Mouse (Mus musculus): ENCODE data around the gene Cd2bp2.

Gene Cd2bp2

DNA sequence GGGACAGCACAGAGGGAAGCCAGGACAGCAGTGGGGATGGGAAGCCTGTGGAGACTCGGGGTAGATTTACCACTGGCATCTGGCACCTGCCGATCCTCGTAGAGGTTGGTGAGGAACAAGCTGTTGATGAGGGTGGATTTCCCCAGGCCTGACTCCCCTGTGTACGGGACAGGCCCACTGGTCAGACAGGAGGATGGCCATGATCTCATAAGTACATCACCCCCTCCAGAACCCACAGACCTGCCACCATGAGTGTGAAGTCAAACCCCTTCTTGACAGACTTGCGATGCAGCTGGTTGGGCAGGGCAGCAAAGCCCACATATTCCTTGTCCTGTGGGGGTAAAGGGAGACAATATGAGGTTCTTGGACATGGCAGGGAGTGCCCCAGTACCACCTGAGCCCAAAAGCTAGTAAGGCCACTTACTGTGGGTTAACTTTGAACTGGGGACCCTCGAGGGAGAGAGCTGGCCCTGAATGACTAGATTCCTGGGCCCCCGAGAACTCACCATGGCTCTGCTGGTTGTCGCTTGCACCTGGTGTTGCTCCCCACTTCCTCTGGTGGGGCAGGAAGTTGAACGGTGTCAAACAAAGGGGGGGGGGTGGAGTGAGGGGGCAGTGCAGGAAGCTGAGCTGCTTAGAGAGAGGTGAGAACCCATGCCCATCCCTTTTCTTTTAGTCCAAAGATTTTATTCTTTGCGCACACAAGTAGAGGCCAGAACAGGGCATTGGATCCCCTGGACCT, 22.2 kb upstream of the Cd2bp2 start:
- DNase-seq (ENCODE audit: low spot score in 2 of 2), result no peak

DNA sequence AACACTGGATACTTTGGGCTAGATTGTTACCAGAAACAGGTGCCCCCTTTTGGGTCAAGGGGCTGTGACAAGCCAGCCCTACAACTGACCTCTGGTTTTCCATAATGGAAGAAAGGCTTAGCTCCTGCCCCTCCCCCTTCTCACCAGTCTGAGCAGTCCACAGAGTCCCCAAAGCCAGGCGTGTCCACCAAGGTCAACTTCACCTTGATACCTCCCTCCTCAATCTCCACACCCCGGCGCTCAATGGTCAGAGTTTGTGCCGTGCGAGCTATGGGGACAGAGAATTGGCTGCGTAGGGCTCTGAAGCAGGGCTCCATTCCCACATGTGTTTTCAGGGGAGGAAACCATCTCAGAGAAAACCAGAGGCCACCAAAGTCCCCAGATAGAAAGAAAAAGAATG, 21.6 kb upstream of the Cd2bp2 start:
- DNase-seq (ENCODE audit: low spot score in 2 of 2), result no peak

DNA sequence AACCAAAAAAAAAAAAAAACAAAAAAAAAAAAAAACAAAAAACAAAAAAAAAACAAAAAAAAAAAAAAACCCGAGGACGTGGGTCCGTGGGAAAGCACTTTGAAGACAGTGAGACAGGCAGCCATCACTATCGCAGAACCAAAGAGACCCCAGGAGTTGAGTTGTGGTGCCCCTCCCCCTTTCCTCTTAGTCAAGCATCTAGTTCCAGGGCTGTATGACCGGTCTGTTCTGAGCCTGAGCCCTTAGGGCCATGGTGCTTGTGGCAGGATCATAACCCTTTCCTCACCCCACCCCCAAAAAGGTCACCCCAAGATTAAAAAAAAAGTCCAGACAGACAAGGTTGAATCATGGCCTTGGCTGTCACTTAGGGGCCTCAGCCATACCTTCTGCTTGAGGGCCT, 20.5 kb upstream of the Cd2bp2 start:
- no peak for DNase-seq (ENCODE audit: low spot score in 2 of 2)

DNA sequence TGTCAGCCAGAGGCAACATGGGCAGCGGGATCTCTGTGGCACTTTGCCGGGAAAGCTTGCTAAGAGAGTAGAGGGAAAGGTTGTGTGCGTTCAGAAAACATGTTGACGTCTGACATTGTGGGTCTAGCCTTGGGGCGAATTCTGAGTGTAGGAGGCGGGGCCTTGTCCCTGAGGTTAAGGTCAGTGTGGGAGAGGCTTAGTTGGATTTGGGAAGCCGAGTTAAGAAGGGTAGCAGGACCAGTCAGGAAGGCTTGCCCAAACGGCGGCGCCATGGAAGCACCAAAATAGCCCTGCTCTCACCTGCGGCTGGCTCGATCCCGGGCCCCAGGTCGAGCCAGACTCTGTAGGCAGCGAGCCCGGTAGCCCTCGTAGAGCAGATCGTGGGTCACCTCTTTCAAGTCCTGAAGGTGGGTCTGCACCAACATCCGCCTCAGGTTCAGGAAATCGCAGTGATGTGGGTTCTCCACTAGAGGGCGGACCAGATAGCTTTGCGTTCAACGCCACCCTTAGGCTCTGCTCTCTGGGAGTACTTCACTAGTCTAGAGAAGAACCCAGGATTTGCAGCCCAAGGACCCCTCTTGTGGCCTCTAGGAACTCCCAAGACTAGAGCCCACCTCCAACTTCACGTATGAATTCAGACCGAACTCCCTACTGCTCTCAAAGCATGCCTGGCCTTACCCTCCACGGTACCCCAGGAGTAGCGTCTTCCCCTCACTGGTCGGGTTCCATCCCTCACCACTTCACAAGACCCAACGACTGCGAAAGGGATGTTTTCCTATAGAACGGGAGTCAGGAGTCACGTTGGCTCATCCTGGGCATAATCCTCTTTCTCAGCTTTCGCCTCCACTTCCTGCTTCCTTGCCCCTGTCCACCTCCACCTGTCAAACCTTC, 19.4 kb upstream of the Cd2bp2 start:
- DNase-seq (ENCODE audit: low spot score in 2 of 2), result peak in 1 of 2 experiments; percentile 61

DNA sequence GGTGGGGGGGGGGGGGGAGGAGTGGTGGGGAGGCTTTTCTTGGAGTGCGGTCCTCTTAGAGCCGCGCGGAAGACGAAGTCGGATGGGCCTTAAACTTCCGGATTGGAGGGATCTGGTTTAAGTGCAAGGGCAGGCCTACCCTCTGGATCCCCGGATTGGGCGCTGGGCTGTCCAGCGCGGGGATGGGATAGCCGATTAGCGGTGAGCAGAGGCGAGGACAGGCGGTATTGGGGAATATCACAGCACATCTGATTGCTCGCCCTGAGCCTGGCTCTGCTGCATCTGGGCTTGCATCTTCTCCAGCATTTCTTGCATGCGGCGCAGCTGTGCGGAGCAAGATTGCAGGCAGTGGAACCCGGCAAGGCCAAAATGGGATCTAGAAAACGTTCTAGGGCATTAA, 18.7 kb upstream of the Cd2bp2 start:
- no peak for DNase-seq (ENCODE audit: low spot score in 2 of 2)

DNA sequence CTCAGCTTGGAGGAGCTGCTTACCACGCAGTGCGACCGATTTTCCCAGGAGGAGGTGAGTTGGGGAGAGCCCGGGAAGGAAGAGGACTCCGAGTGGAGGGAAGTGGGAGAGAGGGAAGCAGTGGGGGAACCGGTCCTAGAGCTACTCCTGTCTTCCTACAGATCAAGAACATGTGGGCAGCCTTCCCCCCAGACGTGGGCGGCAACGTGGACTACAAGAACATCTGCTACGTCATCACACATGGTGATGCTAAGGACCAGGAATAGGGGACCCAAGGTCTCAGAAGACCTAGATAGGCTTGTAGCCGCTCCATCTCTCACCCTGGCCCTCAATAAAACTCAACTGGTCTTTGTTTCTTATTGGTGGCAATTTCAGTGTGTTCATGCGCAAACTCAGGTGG, 18.1 kb upstream of the Cd2bp2 start:
- DNase-seq (ENCODE audit: low spot score in 2 of 2), result no peak

DNA sequence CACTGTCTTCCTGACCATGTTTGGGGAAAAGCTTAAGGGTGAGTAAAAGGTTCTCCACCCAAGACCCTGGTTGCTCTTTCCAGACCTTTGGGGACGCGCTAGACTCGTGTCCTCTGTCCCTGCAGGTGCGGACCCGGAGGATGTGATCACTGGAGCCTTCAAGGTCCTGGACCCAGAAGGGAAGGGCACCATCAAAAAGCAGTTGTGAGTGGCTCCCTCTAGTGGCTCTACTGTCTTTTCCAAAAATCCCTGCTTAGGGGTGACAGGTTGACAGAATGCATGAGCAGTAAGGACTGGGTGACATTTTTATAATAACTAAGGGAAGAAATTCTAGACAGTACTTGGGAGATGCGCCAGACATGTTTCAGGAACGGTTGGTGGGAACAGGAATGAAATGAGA, 17.6 kb upstream of the Cd2bp2 start:
- DNase-seq (ENCODE audit: low spot score in 2 of 2), result no peak

DNA sequence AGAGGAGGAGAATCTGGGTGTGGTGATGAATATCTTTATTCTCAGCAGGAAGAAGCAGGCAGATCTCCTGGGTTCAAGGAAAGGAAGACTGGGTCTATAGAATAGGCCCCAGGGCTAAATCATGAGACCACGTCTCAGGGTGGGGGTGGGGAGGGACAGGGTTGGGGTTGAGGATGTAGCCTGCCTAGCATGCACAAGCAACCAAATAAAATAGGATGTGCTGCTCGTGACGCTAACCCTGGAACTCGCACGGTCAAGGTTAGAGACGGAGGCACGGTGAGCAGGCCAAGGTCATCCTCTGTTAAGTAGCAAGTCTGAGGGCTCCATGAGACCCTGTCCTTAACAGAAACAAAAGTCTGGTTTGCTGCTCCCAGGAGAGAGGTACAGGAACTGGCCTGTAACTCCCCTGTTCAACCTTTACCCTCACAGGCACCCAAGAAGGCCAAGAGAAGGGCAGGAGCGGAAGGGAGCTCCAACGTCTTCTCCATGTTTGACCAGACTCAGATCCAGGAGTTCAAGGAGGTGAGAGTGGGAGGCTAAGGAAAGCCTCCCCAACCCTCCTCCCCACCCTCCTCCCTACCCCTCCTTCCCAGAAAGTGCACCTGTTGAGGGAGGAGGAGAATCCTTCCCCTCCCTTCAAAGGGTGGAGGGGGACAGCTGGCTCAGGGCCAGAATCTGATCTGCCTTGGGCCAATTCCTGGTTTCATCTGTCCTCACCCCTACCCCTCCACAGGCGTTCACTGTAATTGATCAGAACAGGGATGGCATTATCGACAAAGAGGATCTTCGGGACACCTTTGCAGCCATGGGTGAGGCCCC, 16.8 kb upstream of the Cd2bp2 start:
- no peak for DNase-seq (ENCODE audit: low spot score in 2 of 2)

DNA sequence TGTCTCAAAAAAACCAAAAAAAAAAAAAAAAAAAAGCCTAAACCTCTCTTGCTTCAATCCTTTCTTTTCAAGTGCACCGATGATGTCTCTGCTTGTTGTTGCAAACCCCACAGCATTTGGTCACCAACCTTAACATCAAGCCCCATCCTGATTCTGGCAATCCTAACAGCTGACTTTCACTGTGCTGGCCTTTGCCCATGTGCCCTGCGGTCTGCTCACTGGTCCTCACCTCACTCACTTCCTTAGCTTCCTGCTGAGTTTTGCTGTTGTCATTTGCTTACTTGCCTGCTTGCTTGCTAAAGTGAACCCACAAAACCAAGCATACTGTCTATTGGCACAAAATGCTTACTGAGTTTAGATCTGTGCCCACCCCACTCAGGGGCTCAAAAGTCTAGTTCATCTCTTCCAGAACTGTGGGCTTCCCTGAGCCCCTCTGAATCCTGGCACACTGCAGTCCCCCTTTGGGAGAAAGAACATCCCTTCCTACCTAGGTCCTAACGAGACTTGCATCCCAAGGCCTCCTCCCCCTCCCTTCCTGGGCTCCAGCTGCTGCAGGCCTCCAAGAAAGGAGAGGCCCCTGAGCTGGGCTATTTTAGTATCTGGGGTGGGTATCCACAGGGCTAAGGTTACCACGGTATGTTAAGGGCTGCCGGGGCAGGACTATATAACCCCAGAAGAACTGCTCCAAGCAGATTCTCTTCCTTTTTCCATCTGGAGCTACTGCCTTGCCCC, 15.3 kb upstream of the Cd2bp2 start:
- no peak for DNase-seq (ENCODE audit: low spot score in 2 of 2)

DNA sequence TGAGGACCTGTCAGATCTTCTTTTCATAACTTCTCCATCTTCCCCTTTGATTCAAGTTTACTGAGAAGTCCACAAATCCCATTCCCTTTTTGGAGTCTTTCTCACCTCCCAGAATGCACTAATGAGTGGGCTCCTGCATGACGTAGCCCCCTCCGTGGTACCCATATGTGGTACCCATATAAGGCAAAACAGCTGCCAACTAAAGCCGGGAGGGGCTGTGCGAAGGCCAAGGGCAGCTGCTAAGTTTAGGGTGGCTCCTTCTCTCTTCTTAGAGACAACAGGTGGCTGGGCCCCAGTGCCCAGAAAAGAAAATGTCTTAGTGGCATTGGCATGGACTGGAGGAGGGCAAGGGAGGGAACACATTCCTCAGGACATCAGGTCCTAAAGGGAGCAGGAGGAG, 14.4 kb upstream of the Cd2bp2 start:
- no peak for DNase-seq (ENCODE audit: low spot score in 2 of 2)

- no peak for DNase-seq (ENCODE audit: low spot score in 2 of 2)
Measured at GRCm38 (mm10) chr7:127209851-127210250, 14.0 kb upstream of the Cd2bp2 start.

GRCm38 (mm10) chr7:127208553-127209438, 12.9 kb upstream of the Cd2bp2 start, which contains the start of gene Mylpf:
Gene Mylpf, plus strand, starts transcription at chr7:127208890.
- peak; percentile 90 to 96 for DNase-seq (ENCODE audit: low spot score in 2 of 2)

DNA sequence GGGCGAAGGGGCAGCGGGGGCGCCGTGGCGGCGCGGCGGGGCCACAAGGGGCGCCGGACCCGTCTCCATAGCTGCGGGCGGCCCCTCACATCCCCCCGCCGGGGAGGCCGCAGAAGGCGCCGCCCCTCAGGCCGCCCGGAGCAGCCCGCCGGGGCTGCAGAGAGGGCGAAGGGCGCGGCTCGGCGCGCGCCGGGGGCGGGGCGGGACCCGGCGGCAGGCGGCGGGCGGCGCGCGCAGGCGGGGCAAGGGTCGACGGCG, 12.4 kb upstream of the Cd2bp2 start, which contains the start of gene Tbc1d10b:
Tbc1d10b (minus strand) TSS at position 174 of the 258 bp plus-strand sequence.
- no peak for DNase-seq (ENCODE audit: low spot score in 2 of 2)

- no peak for DNase-seq (ENCODE audit: low spot score in 2 of 2)
Measured at GRCm38 (mm10) chr7:127207374-127208294, 11.8 kb upstream of the Cd2bp2 start.

- no peak for DNase-seq (ENCODE audit: low spot score in 2 of 2)
Measured at GRCm38 (mm10) chr7:127206606-127207005, 10.8 kb upstream of the Cd2bp2 start.

- no peak for DNase-seq (ENCODE audit: low spot score in 2 of 2)
Measured at GRCm38 (mm10) chr7:127196484-127196883, 634 bp upstream of the Cd2bp2 start.

GRCm38 (mm10) chr7:127194633-127195029, 1.2 kb downstream of the Cd2bp2 start:
- no peak for DNase-seq (ENCODE audit: low spot score in 2 of 2)

DNA sequence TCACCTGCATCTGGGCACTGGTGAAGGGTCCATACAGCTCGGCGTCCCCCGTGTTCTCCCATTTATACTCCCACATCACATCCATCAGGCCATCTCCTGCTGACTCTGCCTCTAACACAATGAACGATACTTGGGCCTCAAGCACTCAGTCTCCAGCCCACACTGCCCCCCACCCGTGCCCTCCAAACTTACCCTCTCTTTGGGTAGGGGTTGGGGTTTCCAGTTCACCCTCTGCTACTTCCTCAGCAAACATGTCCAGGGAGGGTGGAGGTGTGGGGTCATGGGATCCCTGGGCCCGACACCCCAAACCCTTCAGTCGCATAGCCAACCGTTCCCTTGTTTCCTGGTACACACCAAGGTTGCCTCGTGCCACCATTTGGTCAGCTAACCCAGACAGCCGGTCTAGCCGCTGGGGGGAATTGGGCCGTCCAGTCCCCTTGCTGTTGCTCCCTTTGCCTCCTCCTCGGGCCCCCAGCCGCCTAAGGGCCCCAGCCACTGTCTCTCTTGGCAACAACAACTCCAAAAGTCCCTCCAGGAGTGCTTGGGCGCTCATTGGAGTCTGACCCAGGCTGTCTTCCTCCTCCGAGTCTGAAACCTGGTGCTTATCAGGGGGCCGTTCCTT, 1.7 kb downstream of the Cd2bp2 start:
- DNase-seq (ENCODE audit: low spot score in 2 of 2), result no peak

DNA sequence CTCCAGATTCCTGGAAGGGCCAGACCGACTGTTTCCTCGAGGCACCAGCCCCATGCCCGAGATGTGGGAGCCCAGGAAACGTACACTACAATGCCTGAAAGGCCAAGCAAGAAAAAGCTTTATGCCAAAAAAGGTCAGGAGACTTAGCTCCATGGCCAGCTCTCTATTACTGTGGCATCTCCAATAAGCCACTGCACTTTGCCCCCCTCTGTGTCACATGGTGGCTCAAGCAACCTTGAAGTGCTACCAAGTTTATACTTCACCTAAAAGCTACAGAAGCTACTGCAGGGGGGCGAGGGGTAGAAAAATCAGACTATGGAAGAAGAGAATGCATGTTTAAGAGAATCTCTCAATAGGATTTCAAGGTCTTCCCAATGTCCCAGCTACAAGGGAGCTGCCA, 2.9 kb downstream of the Cd2bp2 start:
- DNase-seq (ENCODE audit: low spot score in 2 of 2), result no peak

Data from frontal cortex, postnatal 36 days (tissue).